Mouse (Mus musculus) kidney, adult 2 months (tissue): ENCODE measurements around the gene Lrpap1. TPM values are rescaled to one million over a fixed set of nuclear protein-coding genes. Genes with fewer than 3 reads are reported as not detected.
A peak's percentile ranks its signal among the peaks of the same experiment; 100 is the strongest.

Source experiments
- DNase-seq: peaks from one replicate; pipeline ENCODE4 v3.0.0; 2021
- H3K27ac ChIP-seq: fragments of 200-500 bp; 2 replicates; pipeline ENCODE4 v1.5.1; 2012; ENCODE audit warnings: low read depth, low read length, control low read depth, inconsistent platforms; ENCODE audit not compliant: insufficient read depth
- H3K27me3 ChIP-seq: fragments of 200-500 bp; replicated peaks from 2 replicates; pipeline ENCODE4 v1.6.1; 2012; ENCODE audit warnings: mild to moderate bottlenecking, moderate library complexity, low read length, inconsistent platforms; ENCODE audit not compliant: control insufficient read depth, insufficient read depth
- H3K36me3 ChIP-seq: fragments of 200-500 bp; 2 replicates; pipeline ENCODE4 v1.6.1; 2012; ENCODE audit warnings: mild to moderate bottlenecking, moderate library complexity, low read length, inconsistent platforms; ENCODE audit not compliant: control insufficient read depth, insufficient read depth
- H3K4me1 ChIP-seq: fragments of 200-500 bp; 2 replicates; pipeline ENCODE4 v1.6.1; 2011; ENCODE audit warnings: low read length; ENCODE audit not compliant: control insufficient read depth, insufficient read depth
- H3K4me3 ChIP-seq: fragments of 200-500 bp; 2 replicates; pipeline ENCODE4 v1.5.1; 2011; ENCODE audit warnings: mild to moderate bottlenecking, low read depth, low read length, control low read depth; ENCODE audit not compliant: insufficient read depth
- CTCF ChIP-seq: fragments of 200-500 bp; conservative IDR thresholded peaks from 2 replicates; pipeline ENCODE4 v1.5.1; 2011; ENCODE audit warnings: low read depth, mild to moderate bottlenecking, control low read depth, low read length, moderate library complexity, mixed read lengths; ENCODE audit not compliant: insufficient read depth, insufficient read length
- POLR2A ChIP-seq: fragments of 200-500 bp; IDR thresholded peaks from one replicate; pipeline ENCODE4 v1.6.1; 2011; ENCODE audit warnings: low read depth, low read length, control low read depth
- WGBS: fragments of 180-500 bp; shearing (Covaris S2); methylation state at CpG from one replicate; pipeline ENCODE4 v1.1.7; 2018; 5-methylcytosine and 5-hydroxymethylcytosine counted together
- polyA plus RNA-seq: library from polyadenylated mRNA; depleted of rRNA; stranded (reverse); fragments of >200 nt; gene quantifications from 2 replicates; pipeline ENCODE4 v1.2.3, GENCODE M21; 2012

Gene Lrpap1
- polyA plus RNA-seq, 1 experiment, result 314 TPM

GRCm38 (mm10) chr5:35103528-35103927, 2.0 kb downstream of the Lrpap1 start:
- no peak for DNase-seq
- Histone ChIP-seq H3K36me3 (peaks cover 4% of the 10 kb centered on the region), H3K27ac (no peak overlapping the region), H3K4me3 (peak overlapping the region; percentile 60), H3K27me3 (no peaks in the 10 kb centered on the region), H3K4me1 (no peaks in the 10 kb centered on the region; the same call in 1 of the 2 replicates)
- TF ChIP-seq CTCF, result no peak
- TF ChIP-seq POLR2A, result no peak
- WGBS, result 56% methylated on average over 2 of the region's 2 CpGs

- Histone ChIP-seq H3K27ac (no peak overlapping the region), H3K27me3 (no peaks in the 10 kb centered on the region), H3K4me1 (no peaks in the 10 kb centered on the region; the same call in 1 of the 2 replicates), H3K36me3 (peaks cover 4% of the 10 kb centered on the region), H3K4me3 (0 out of 2 replicates have a peak overlapping the region, but pooled peaks have one; percentile 1)
- peak; percentile 32 for DNase-seq
- 48% methylated on average over 8 of the region's 8 CpGs for WGBS
- TF ChIP-seq POLR2A, result no peak
- TF ChIP-seq CTCF, result no peak
Measured at GRCm38 (mm10) chr5:35103086-35103485, 2.5 kb downstream of the Lrpap1 start.

GRCm38 (mm10) chr5:35091636-35092035, 13.9 kb downstream of the Lrpap1 start:
- H3K27ac ChIP-seq, result no peak overlapping the region
- 50% methylated on average over 3 of the region's 3 CpGs for WGBS
- DNase-seq, result no peak
- TF ChIP-seq POLR2A (no peak), CTCF (no peak)
- H3K4me1 ChIP-seq, result no peaks in the 10 kb centered on the region
- H3K36me3 ChIP-seq, result peaks cover 5% of the 10 kb centered on the region
- no peak overlapping the region for H3K4me3 ChIP-seq
- no peaks in the 10 kb centered on the region for H3K27me3 ChIP-seq

- no peak for DNase-seq
- Histone ChIP-seq H3K4me1 (no peaks in the 10 kb centered on the region), H3K27ac (no peak overlapping the region), H3K4me3 (no peak overlapping the region), H3K36me3 (peaks cover 5% of the 10 kb centered on the region), H3K27me3 (no peaks in the 10 kb centered on the region)
- 79% methylated on average over 5 of the region's 5 CpGs for WGBS
- TF ChIP-seq POLR2A (no peak), CTCF (no peak)
Measured at GRCm38 (mm10) chr5:35089614-35089963, 16.0 kb downstream of the Lrpap1 start.

- H3K27ac ChIP-seq, result no peak overlapping the region
- H3K36me3 ChIP-seq, result peaks cover 4% of the 10 kb centered on the region
- H3K4me3 ChIP-seq, result no peak overlapping the region
- TF ChIP-seq CTCF (peak; percentile 92), POLR2A (no peak)
- no peaks in the 10 kb centered on the region for H3K27me3 ChIP-seq
- WGBS, result 62% methylated on average over 9 of the region's 9 CpGs
- peak; percentile 78 for DNase-seq
- H3K4me1 ChIP-seq, result no peaks in the 10 kb centered on the region
Measured at GRCm38 (mm10) chr5:35088785-35089613, 16.6 kb downstream of the Lrpap1 start.

- Histone ChIP-seq H3K27ac (no peak overlapping the region), H3K4me3 (no peak overlapping the region), H3K36me3 (no peaks in the 10 kb centered on the region), H3K27me3 (no peaks in the 10 kb centered on the region), H3K4me1 (no peaks in the 10 kb centered on the region)
- 89% methylated on average over 3 of the region's 3 CpGs for WGBS
- no peak for TF ChIP-seq POLR2A
- no peak for TF ChIP-seq CTCF
- DNase-seq, result no peak
Measured at GRCm38 (mm10) chr5:35084913-35085312, 20.7 kb downstream of the Lrpap1 start.

GRCm38 (mm10) chr5:35079101-35079500, 26.5 kb downstream of the Lrpap1 start:
- 63% methylated on average over 18 of the region's 18 CpGs for WGBS
- no peak overlapping the region for H3K27ac ChIP-seq
- H3K4me3 ChIP-seq, result no peak overlapping the region
- no peaks in the 10 kb centered on the region for H3K36me3 ChIP-seq
- no peaks in the 10 kb centered on the region for H3K27me3 ChIP-seq
- no peak for DNase-seq
- H3K4me1 ChIP-seq, result no peaks in the 10 kb centered on the region
- TF ChIP-seq POLR2A (no peak), CTCF (no peak)
